Mouse (Mus musculus) lung, embryonic 16.5 days (tissue): ENCODE measurements around the gene Ldlrad3. TPM values are rescaled to one million over a fixed set of nuclear protein-coding genes. Genes with fewer than 3 reads are reported as not detected.

ENCODE experiments used
- ATAC-seq: fragments of 200-750 bp; cut with Nextera tagmentation; 2 replicates; pipeline ENCODE4 v1.8.0; 2017; ENCODE audit warnings: low read depth, mild to moderate bottlenecking, moderate library complexity
- H3K27ac ChIP-seq: fragments of 300-500 bp; sonication (generic); 2 replicates; pipeline ENCODE4 v1.5.1; 2014; ENCODE audit warnings: mild to moderate bottlenecking, control low read depth, low read length
- H3K27me3 ChIP-seq: fragments of 300-500 bp; sonication (generic); 2 replicates; pipeline ENCODE4 v1.6.1; 2014; ENCODE audit warnings: low read depth, low read length, mixed read lengths; ENCODE audit not compliant: control insufficient read depth, insufficient read depth
- H3K36me3 ChIP-seq: fragments of 300-500 bp; sonication (generic); 2 replicates; pipeline ENCODE4 v1.6.1; 2014; ENCODE audit warnings: low read length; ENCODE audit not compliant: control insufficient read depth, insufficient read depth
- H3K4me1 ChIP-seq: fragments of 300-500 bp; sonication (generic); replicated peaks from 2 replicates; pipeline ENCODE4 v1.6.1; 2014; ENCODE audit warnings: low read length, mixed read lengths; ENCODE audit not compliant: control insufficient read depth, insufficient read depth
- H3K4me2 ChIP-seq: fragments of 300-500 bp; sonication (generic); 2 replicates; pipeline ENCODE4 v1.6.1; 2014; ENCODE audit warnings: low read depth, low read length, control low read depth
- H3K4me3 ChIP-seq: fragments of 300-500 bp; sonication (generic); 2 replicates; pipeline ENCODE4 v1.5.1; 2014; ENCODE audit warnings: mild to moderate bottlenecking, low read length, control low read depth
- H3K9ac ChIP-seq: fragments of 300-500 bp; sonication (generic); 2 replicates; pipeline ENCODE4 v1.6.1; 2014; ENCODE audit warnings: low read length, control low read depth
- H3K9me3 ChIP-seq: fragments of 300-500 bp; sonication (generic); 2 replicates; pipeline ENCODE4 v1.6.1; 2016; ENCODE audit warnings: low read length; ENCODE audit not compliant: control insufficient read depth
- WGBS: fragments of 180-500 bp; shearing (Covaris S2); extraction: QIAGEN DNeasy Blood & Tissue Kit; methylation state at CpG from one replicate; pipeline ENCODE4 v1.1.7; 2014; 5-methylcytosine and 5-hydroxymethylcytosine counted together
- polyA plus RNA-seq: library from polyadenylated mRNA; unstranded; fragments of >200 nt; fragmentation: Nextera tagmentation; extraction: Ambion mirVana; gene quantifications from 2 replicates; pipeline ENCODE4 v1.2.1, GENCODE M21; 2015

Ldlrad3 gene
- polyA plus RNA-seq, 1 experiment from 2014 or later = 50.0 TPM

DNA sequence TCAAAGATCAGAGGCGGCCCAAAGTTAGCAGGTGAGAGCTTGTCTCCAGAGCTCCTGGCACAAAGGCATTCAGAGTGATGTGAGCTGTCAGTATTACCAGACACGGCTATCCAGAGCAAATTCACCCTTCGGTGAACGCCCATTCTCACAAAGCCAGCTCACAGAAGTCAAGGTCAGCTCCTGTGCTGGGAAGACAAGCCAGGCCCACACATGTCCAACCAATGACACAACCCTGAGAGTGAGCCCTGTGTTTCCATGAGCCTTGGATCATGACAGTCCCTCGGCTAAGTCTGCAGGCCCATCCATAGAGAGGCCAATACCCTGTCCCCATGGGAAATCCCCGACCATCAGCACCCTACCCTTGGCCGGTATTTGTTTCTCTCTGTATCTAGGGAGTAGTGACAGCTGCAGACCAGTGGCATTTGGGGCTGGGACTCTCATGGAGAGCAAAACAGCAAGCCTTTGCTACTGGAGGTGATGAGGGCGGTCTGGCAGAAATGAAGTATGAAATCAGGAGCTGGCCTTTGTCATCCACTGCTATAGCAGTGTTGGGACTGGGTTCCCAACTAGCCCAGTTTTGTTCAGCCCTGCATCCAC lies 58.3 kb downstream of the Ldlrad3 start:
- Histone ChIP-seq H3K4me1 (peaks cover 56% of the 10 kb centered on the region), H3K9ac (no peak overlapping the region), H3K4me2 (no peak overlapping the region), H3K36me3 (no peaks in the 10 kb centered on the region), H3K9me3 (no peaks in the 10 kb centered on the region), H3K27me3 (no peaks in the 10 kb centered on the region), H3K4me3 (no peak overlapping the region), H3K27ac (peak overlapping the region; percentile 62)
- 66% methylated on average over 8 of the region's 8 CpGs for WGBS
- ATAC-seq = peak; percentile 11; the same call in 1 of the 2 replicates

GRCm38 (mm10) chr2:102127221-102127620 lies 59.0 kb downstream of the Ldlrad3 start:
- no peaks in the 10 kb centered on the region for H3K27me3 ChIP-seq
- no peak overlapping the region for H3K27ac ChIP-seq
- no peak overlapping the region for H3K4me2 ChIP-seq
- H3K4me1 ChIP-seq = peaks cover 53% of the 10 kb centered on the region
- H3K9ac ChIP-seq = no peak overlapping the region
- H3K36me3 ChIP-seq = no peaks in the 10 kb centered on the region
- WGBS = 66% methylated on average over 9 of the region's 9 CpGs
- H3K9me3 ChIP-seq = no peaks in the 10 kb centered on the region
- H3K4me3 ChIP-seq = no peak overlapping the region
- no peak for ATAC-seq

GRCm38 (mm10) chr2:102126076-102126475 lies 60.1 kb downstream of the Ldlrad3 start:
- Histone ChIP-seq H3K4me1 (peaks cover 48% of the 10 kb centered on the region), H3K36me3 (no peaks in the 10 kb centered on the region), H3K4me3 (no peak overlapping the region), H3K27ac (no peak overlapping the region), H3K27me3 (no peaks in the 10 kb centered on the region), H3K9ac (no peak overlapping the region), H3K4me2 (no peak overlapping the region), H3K9me3 (no peaks in the 10 kb centered on the region)
- WGBS = 88% methylated on average over 7 of the region's 7 CpGs
- ATAC-seq = no peak

DNA sequence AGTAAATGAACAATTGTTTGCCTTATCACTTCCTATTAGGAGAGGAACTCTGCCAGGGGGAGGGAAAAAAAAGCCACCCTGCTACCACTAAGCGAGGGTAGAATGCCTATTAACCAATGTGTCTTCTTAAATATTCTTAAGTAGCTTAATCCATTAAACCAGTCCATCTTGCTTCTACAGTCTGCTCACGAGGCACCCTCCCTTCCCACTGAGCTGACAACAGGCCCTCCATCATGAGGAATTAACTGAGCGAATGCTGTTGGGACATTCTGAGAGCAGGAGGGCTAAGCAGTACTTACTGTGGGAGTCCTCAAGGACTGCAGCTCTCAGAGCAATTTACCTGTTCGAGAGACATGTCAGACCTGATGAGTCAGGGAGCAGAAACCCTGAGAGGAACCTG lies 61.1 kb downstream of the Ldlrad3 start:
- Histone ChIP-seq H3K4me2 (no peak overlapping the region), H3K9me3 (no peaks in the 10 kb centered on the region), H3K36me3 (no peaks in the 10 kb centered on the region), H3K27me3 (no peaks in the 10 kb centered on the region), H3K4me1 (peaks cover 42% of the 10 kb centered on the region), H3K27ac (no peak overlapping the region), H3K9ac (no peak overlapping the region), H3K4me3 (no peak overlapping the region)
- 36% methylated on average over 4 of the region's 4 CpGs for WGBS
- ATAC-seq = no peak

DNA sequence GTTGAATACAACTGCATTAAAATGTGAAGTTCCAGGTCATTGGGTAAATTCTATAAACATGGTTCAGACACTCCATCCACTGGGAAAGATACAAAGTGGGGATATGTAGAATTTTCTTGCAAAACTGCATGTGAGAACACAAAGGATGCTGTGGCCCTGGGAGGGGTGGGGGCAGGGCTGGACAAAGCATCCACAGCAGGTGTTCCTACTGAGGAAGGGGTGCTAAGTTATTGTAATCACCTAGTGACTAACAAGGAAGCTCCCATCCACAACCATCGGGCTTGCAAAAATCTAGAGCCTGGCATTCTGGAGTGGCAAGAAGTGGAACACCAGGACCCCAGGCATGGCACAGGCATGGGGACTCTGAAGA lies 64.1 kb downstream of the Ldlrad3 start:
- Histone ChIP-seq H3K4me2 (no peak overlapping the region), H3K27ac (no peak overlapping the region), H3K36me3 (no peaks in the 10 kb centered on the region), H3K27me3 (no peaks in the 10 kb centered on the region), H3K4me1 (peaks cover 38% of the 10 kb centered on the region), H3K9ac (no peak overlapping the region), H3K4me3 (no peak overlapping the region), H3K9me3 (no peaks in the 10 kb centered on the region)
- ATAC-seq = no peak
- 54% methylated on average over 1 of the region's 1 CpGs for WGBS

DNA sequence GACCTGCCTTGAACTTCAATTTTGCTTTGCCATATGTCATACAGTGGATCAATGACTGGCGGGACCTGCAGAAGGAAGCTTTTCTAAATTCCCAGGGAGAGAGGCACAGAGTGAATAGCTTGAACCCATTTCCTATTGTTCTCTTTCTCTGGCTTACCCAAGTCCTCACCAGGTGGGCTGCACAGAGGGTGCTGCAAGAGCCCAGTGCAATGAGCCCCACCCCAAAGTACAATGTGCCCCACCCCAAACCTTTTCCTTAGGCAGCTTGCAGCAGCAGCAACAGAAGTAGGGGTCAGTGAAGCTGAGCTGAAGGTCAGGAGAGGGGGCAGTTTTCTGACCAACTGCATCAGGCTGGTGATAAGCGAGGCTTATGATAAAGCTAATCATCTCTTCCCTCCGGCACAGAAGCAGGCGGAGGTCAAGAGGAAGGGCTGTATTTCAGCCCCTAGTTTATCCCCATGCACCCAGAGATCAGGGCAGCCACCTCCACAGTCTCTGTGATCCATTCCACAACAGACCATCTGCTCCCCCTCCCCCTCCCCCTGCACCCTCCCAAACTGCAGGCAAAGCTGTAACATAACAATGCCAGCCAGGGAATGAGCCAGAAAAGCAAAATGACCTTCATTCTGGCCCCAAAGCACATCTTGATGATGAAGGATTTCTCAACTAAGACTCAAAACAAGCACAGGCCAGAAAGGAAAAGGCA lies 64.6 kb downstream of the Ldlrad3 start:
- H3K27me3 ChIP-seq = no peaks in the 10 kb centered on the region
- no peaks in the 10 kb centered on the region for H3K36me3 ChIP-seq
- H3K4me3 ChIP-seq = no peak overlapping the region
- peaks cover 42% of the 10 kb centered on the region for H3K4me1 ChIP-seq
- H3K9ac ChIP-seq = no peak overlapping the region
- no peaks in the 10 kb centered on the region for H3K9me3 ChIP-seq
- ATAC-seq = no peak
- 76% methylated on average over 4 of the region's 4 CpGs for WGBS
- no peak overlapping the region for H3K4me2 ChIP-seq
- H3K27ac ChIP-seq = no peak overlapping the region

DNA sequence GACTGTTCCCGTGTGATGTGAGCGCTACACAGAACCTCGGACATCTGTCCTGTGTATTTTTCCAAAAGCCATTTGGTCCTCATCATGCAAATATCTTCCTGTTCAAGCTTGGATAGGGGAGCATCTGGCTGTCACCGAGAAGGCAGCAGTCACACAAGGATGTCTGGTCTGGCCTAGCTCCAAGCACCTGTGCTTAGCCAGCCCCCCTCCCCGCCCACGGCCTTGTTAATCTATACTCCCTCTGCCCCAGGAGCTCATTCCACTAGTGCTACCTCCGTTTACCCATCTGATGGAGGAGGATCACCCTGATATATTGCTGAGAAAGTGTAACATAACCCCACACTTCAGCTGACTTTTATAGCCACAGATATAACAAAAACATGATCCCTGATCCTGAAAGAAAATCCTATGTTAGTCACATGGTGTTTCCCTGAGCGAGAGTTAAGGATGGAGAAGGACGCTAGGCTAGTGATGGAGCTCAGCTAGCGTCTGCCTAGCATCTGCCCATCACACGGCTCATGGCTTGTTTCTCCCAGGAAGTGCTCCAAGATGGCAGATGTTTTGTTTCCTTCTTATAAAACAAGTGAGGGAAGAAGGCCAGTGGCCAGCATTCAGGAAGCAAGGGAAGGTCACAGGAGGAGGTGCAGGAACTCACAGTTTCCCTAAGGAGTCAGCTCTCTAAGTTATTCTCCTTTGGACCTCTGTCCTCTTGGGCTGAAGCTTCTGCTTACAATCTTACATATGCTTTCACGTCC lies 66.3 kb downstream of the Ldlrad3 start:
- Histone ChIP-seq H3K4me2 (no peak overlapping the region), H3K9me3 (no peaks in the 10 kb centered on the region), H3K27ac (no peak overlapping the region), H3K4me3 (no peak overlapping the region), H3K36me3 (no peaks in the 10 kb centered on the region), H3K9ac (no peak overlapping the region), H3K27me3 (no peaks in the 10 kb centered on the region), H3K4me1 (peaks cover 49% of the 10 kb centered on the region)
- WGBS = 53% methylated on average over 12 of the region's 12 CpGs
- ATAC-seq = no peak

GRCm38 (mm10) chr2:102118988-102119460 lies 67.2 kb downstream of the Ldlrad3 start:
- ATAC-seq = peak; percentile 11; the same call in 1 of the 2 replicates
- H3K27ac ChIP-seq = no peak overlapping the region
- H3K36me3 ChIP-seq = no peaks in the 10 kb centered on the region
- no peak overlapping the region for H3K4me2 ChIP-seq
- no peak overlapping the region for H3K4me3 ChIP-seq
- WGBS = 38% methylated on average over 15 of the region's 15 CpGs
- peaks cover 47% of the 10 kb centered on the region for H3K4me1 ChIP-seq
- no peaks in the 10 kb centered on the region for H3K27me3 ChIP-seq
- no peak overlapping the region for H3K9ac ChIP-seq
- H3K9me3 ChIP-seq = no peaks in the 10 kb centered on the region

- Histone ChIP-seq H3K27ac (peak overlapping the region; percentile 85), H3K27me3 (no peaks in the 10 kb centered on the region), H3K9ac (no peak overlapping the region), H3K36me3 (no peaks in the 10 kb centered on the region), H3K4me2 (no peak overlapping the region), H3K4me1 (peaks cover 52% of the 10 kb centered on the region), H3K4me3 (no peak overlapping the region), H3K9me3 (no peaks in the 10 kb centered on the region)
- no peak for ATAC-seq
- 33% methylated on average over 6 of the region's 6 CpGs for WGBS
These were observed 68.8 kb downstream of the Ldlrad3 start for GRCm38 (mm10) chr2:102117402-102117760.
